In the genomic region with DNA sequence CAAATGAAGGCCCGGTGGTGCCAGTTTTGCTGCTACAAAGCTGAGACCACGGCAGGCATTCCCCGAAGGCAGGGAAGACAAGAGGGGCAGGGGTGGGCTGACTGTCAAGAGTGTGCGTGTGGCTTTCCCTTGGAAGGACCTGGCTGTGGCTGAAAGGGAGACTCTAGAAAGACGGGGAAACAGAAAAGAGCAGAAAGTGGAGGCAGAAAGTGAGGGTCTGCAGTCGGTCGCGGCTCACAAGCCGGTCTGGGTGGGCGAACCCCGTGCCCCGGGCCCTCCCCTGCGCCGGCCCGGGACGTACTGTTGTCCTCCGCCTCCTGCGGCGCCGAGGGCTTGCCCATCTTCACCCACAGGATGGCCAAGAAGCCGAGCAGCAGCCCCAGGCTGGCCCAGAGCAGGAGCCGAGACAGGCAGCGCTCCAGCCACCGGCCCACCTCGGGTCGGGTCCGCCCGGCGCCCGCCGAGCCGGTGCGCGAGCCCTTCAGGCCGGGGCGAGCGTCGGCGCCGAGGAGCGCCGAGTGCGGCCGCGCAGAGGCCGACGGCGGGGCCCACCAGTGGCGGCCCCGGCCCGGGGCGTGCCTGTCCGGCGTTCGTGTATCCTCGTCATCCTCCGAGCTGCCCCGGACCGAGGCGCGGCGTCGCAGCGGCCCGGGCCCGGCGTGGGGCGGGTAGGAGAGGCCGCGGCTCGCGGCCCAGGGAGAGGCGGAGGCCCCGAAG, we compare ENCODE assay signal across 8 mouse cellular contexts. TPM values are rescaled to one million over a fixed set of nuclear protein-coding genes. Genes with fewer than 3 reads are reported as not detected.
DNase-seq lines count a peak whose midpoint lies in the region; ATAC-seq lines count a peak whose summit lies in the region.

No protein-coding gene starts in this region.

- DNase-seq in heart, adult 11 months, result peak; percentile 94
- DNase-seq in heart, postnatal 25 days (ENCODE audit: low spot score), result no peak
- peak; percentile 40 for DNase-seq in adipocyte (ENCODE audit: low spot score)
- peak; percentile 70 for DNase-seq in hindbrain, embryonic 11.5 days (ENCODE audit: low spot score)
- peak; percentile 38 for DNase-seq in liver, embryonic 13.5 days
- no peak for DNase-seq in right cerebral cortex, postnatal 14 days

- ATAC-seq in embryonic facial prominence, embryonic 13.5 days (ENCODE audit: insufficient number of reproducible peaks, insufficient read depth, low FRiP score, low TSS enrichment, low read depth), result peak; percentile 22; the same call in 1 of the 2 replicates
- peak; percentile 56 for ATAC-seq in hindbrain, embryonic 11.5 days (ENCODE audit: low FRiP score)
- peak; percentile 67 for ATAC-seq in liver, embryonic 13.5 days (ENCODE audit: low read depth)
- peak; percentile 37 for ATAC-seq in neural tube, embryonic 13.5 days (ENCODE audit: low read depth)

- H3K36me3 ChIP-seq in embryonic facial prominence, embryonic 13.5 days, result peaks cover 41% of the 10 kb centered on the region
- H3K36me3 ChIP-seq in hindbrain, embryonic 11.5 days (ENCODE audit: control insufficient read depth, insufficient read depth, low read length), result peaks cover 13% of the 10 kb centered on the region; the same call in 1 of the 2 replicates
- peaks cover 41% of the 10 kb centered on the region for H3K36me3 ChIP-seq in liver, embryonic 13.5 days
- peaks cover 27% of the 10 kb centered on the region for H3K36me3 ChIP-seq in neural tube, embryonic 13.5 days

- peak overlapping the region; percentile 98 for H3K9ac ChIP-seq in embryonic facial prominence, embryonic 13.5 days
- H3K9ac ChIP-seq in hindbrain, embryonic 11.5 days (ENCODE audit: low read depth, low read length), result peak overlapping the region; percentile 94
- peak overlapping the region; percentile 97 for H3K9ac ChIP-seq in liver, embryonic 13.5 days
- H3K9ac ChIP-seq in neural tube, embryonic 13.5 days, result peak overlapping the region; percentile 99

- peak overlapping the region; percentile 95 for H3K4me3 ChIP-seq in embryonic facial prominence, embryonic 13.5 days
- H3K4me3 ChIP-seq in hindbrain, embryonic 11.5 days (ENCODE audit: low read depth, low read length), result peak overlapping the region; percentile 92
- peak overlapping the region; percentile 92 for H3K4me3 ChIP-seq in liver, embryonic 13.5 days (replicated peaks)
- H3K4me3 ChIP-seq in neural tube, embryonic 13.5 days, result peak overlapping the region; percentile 89

- H3K9me3 ChIP-seq in embryonic facial prominence, embryonic 13.5 days, result no peaks in the 10 kb centered on the region
- no peaks in the 10 kb centered on the region for H3K9me3 ChIP-seq in hindbrain, embryonic 11.5 days (ENCODE audit: control insufficient read depth, low read length)
- H3K9me3 ChIP-seq in liver, embryonic 13.5 days (replicated peaks), result no peaks in the 10 kb centered on the region
- H3K9me3 ChIP-seq in neural tube, embryonic 13.5 days, result no peaks in the 10 kb centered on the region

- H3K27ac ChIP-seq in embryonic facial prominence, embryonic 13.5 days, result peak overlapping the region; percentile 93
- peak overlapping the region; percentile 97 for H3K27ac ChIP-seq in hindbrain, embryonic 11.5 days (ENCODE audit: low read depth, low read length)
- H3K27ac ChIP-seq in liver, embryonic 13.5 days, result peak overlapping the region; percentile 93
- peak overlapping the region; percentile 97 for H3K27ac ChIP-seq in neural tube, embryonic 13.5 days (replicated peaks)

- peaks cover 20% of the 10 kb centered on the region for H3K4me1 ChIP-seq in embryonic facial prominence, embryonic 13.5 days
- no peaks in the 10 kb centered on the region; the same call in 1 of the 2 replicates for H3K4me1 ChIP-seq in hindbrain, embryonic 11.5 days (replicated peaks; ENCODE audit: control insufficient read depth, insufficient read depth, low read length)
- H3K4me1 ChIP-seq in liver, embryonic 13.5 days (replicated peaks), result peaks cover 42% of the 10 kb centered on the region
- H3K4me1 ChIP-seq in neural tube, embryonic 13.5 days (replicated peaks), result peaks cover 77% of the 10 kb centered on the region

- peak overlapping the region; percentile 86 for H3K4me2 ChIP-seq in embryonic facial prominence, embryonic 13.5 days
- H3K4me2 ChIP-seq in hindbrain, embryonic 11.5 days (replicated peaks; ENCODE audit: low read depth, low read length), result peak overlapping the region; percentile 93
- H3K4me2 ChIP-seq in liver, embryonic 13.5 days, result peak overlapping the region; percentile 96
- peak overlapping the region; percentile 91 for H3K4me2 ChIP-seq in neural tube, embryonic 13.5 days

- intact Hi-C loops in heart, postnatal 25 days (cut with DNase I), result loop anchor here (2.0 to 5.0 kb wide), 4 partner anchors 71 to 1266 kb away; a partner anchor contains a TSS

- H3K27me3 ChIP-seq in embryonic facial prominence, embryonic 13.5 days, result peaks cover 4% of the 10 kb centered on the region; the same call in 1 of the 2 replicates
- no peaks in the 10 kb centered on the region for H3K27me3 ChIP-seq in hindbrain, embryonic 11.5 days (ENCODE audit: control insufficient read depth, insufficient read depth, low read length)
- peaks cover 10% of the 10 kb centered on the region for H3K27me3 ChIP-seq in liver, embryonic 13.5 days
- H3K27me3 ChIP-seq in neural tube, embryonic 13.5 days, result no peaks in the 10 kb centered on the region

- WGBS in embryonic facial prominence, embryonic 13.5 days, result 0% methylated on average over 72 of the region's 74 CpGs
- WGBS in hindbrain, embryonic 11.5 days, result under 1% methylated on average over 45 of the region's 74 CpGs
- WGBS in liver, embryonic 13.5 days (ENCODE audit: insufficient replicate concordance), result under 1% methylated on average over 66 of the region's 74 CpGs
- WGBS in neural tube, embryonic 13.5 days, result under 1% methylated on average over 57 of the region's 74 CpGs

RNA-seq across cellular contexts. Expression of a gene that starts 0.8 kb away (rescaled TPM):
- total RNA-seq in heart, postnatal 25 days (2021), result 10 to 100 TPM; 28.8 to 29.4 TPM
- polyA plus RNA-seq in embryonic facial prominence, embryonic 13.5 days (2015; fragmentation: Nextera tagmentation; extraction: Ambion mirVana), result 18.0 and 20.8 TPM in 2 replicates
- polyA plus RNA-seq in hindbrain, embryonic 11.5 days (2014; fragmentation: Nextera tagmentation; extraction: Ambion mirVana), result 12.4 and 16.5 TPM in 2 replicates
- polyA plus RNA-seq in liver, embryonic 13.5 days (2015; fragmentation: Nextera tagmentation; extraction: Ambion mirVana), result 3.0 and 4.6 TPM in 2 replicates
- 16.2 and 18.6 TPM in 2 replicates for polyA plus RNA-seq in neural tube, embryonic 13.5 days (2015; fragmentation: Nextera tagmentation; extraction: Ambion mirVana)

RNA-seq across cellular contexts. Expression of a gene that starts 35.9 kb away (rescaled TPM):
- 1 to 10 TPM; 8.6 to 9.4 TPM for total RNA-seq in heart, postnatal 25 days (2021)
- polyA plus RNA-seq in embryonic facial prominence, embryonic 13.5 days (2015; fragmentation: Nextera tagmentation; extraction: Ambion mirVana), result 0.40 and 0.42 TPM in 2 replicates
- 0.23 and 0.49 TPM in 2 replicates for polyA plus RNA-seq in hindbrain, embryonic 11.5 days (2014; fragmentation: Nextera tagmentation; extraction: Ambion mirVana)
- 0.06 TPM in 1 of 2 replicates, not detected in the other for polyA plus RNA-seq in liver, embryonic 13.5 days (2015; fragmentation: Nextera tagmentation; extraction: Ambion mirVana)
- polyA plus RNA-seq in neural tube, embryonic 13.5 days (2015; fragmentation: Nextera tagmentation; extraction: Ambion mirVana), result 0.18 and 0.61 TPM in 2 replicates

Comparison
In these comparisons a context has a peak if more than half of its experiments do, and no peak if none do; other contexts are left out.
1. DNase-seq: peak in heart, adult 11 months (single experiment), adipocyte (single experiment), hindbrain, embryonic 11.5 days (single experiment) and liver, embryonic 13.5 days (single experiment); none in heart, postnatal 25 days (single experiment) and right cerebral cortex, postnatal 14 days (single experiment).
2. Peak in every context shown above with its lines, with median percentiles within 50 percentile points of each other: ATAC-seq, H3K27ac ChIP-seq, H3K4me2 ChIP-seq, H3K4me3 ChIP-seq and H3K9ac ChIP-seq.